Mouse (Mus musculus): ENCODE data around the gene Tmem144. TPM values are rescaled to one million over a fixed set of nuclear protein-coding genes. Genes with fewer than 3 reads are reported as not detected.

The Tmem144 gene
- polyA plus RNA-seq, 1 experiment = not detected

DNA sequence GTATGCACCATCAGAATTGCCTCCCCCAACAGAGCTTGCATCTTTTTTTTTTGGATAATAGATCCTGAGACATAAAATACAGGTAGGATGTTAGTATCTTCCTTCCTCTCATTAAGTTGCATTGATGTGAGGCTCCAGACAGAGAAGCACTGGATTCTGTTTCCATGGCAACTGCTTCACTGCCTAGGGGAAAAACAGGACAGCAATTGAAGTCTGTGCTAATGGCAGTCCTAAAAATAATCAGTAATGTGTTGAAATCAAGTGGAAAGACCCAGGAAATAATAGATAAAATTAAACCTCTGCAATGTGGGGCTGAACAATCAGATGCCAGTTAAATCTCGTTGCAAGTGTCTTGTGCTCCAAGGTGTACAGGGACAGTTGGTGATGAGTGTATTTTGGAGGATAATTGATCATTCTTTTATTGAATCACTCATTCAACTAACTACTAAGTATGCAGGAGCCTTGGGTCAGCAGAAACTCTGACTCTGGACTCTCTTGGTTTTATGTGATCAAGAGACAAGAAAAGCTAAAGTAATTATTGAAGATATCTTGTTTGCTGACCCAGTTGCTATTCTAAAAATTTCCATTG, 14.6 kb upstream of the Tmem144 start:
- Histone ChIP-seq H3K4me1 (peaks cover 6% of the 10 kb centered on the region; the same call in 1 of the 2 replicates), H3K4me3 (replicated peaks) (no peak overlapping the region), H3K36me3 (replicated peaks; ENCODE audit: low read length) (no peaks in the 10 kb centered on the region), H3K27me3 (replicated peaks) (peaks cover 9% of the 10 kb centered on the region), H3K9me3 (peaks cover 5% of the 10 kb centered on the region)
- TF ChIP-seq GATA1 (IDR thresholded peaks at IDR 0.05; ENCODE audit: borderline replicate concordance, low read length) = no peak
- no peak for TF ChIP-seq FLI1 (IDR thresholded peaks at IDR 0.05; ENCODE audit: low read length)

DNA sequence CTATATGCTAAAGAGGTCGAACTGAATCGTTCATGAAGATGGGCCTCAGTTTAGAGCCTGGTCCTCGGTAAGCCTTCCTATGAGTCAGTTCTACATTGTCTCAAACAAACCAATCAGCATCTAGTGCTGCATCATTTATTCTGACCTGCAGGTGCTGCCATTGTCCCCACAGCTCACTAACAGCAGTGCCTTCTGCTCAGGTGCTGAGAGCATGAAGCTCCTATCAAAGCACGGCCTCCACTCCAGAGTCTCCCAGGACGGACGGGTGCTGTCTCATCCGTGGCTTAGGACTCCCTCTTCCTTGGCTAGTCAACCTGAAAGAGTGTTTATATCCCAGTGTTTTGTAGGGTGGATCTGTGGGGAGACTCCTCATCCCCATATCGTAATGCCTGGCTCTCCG, 14.0 kb upstream of the Tmem144 start:
- TF ChIP-seq FLI1 (IDR thresholded peaks at IDR 0.05; ENCODE audit: low read length) (no peak), GATA1 (IDR thresholded peaks at IDR 0.05; ENCODE audit: borderline replicate concordance, low read length) (no peak)
- H3K4me1 ChIP-seq = peaks cover 2% of the 10 kb centered on the region; the same call in 1 of the 2 replicates

DNA sequence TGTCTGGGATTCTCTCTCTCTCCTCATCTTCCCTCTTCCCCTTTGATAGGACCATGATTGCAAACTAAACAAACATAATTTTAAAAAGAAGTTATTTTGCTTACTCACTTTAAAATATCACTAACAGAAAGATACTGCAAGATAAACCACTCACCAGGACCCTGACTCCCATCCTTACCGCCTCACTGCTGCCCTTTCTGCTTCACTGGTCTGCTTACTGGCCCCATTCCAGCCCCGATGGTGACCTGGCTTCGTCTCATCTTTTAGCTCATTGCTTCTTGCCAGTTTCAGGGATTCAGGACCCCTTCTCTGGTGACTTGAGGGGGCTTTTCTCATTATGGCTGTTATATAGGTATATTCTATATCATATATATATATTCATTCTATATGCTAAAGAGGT, 13.5 kb upstream of the Tmem144 start:
- Histone ChIP-seq H3K27me3 (replicated peaks) (peaks cover 7% of the 10 kb centered on the region), H3K36me3 (replicated peaks; ENCODE audit: low read length) (no peaks in the 10 kb centered on the region)

More for the DNA sequence above, 14.0 kb upstream of the Tmem144 start:
- peaks cover 9% of the 10 kb centered on the region for H3K27me3 ChIP-seq (replicated peaks)
- no peaks in the 10 kb centered on the region for H3K36me3 ChIP-seq (replicated peaks; ENCODE audit: low read length)
- peaks cover 5% of the 10 kb centered on the region for H3K9me3 ChIP-seq
- H3K4me3 ChIP-seq (replicated peaks) = peak overlapping the region; percentile 10

DNA sequence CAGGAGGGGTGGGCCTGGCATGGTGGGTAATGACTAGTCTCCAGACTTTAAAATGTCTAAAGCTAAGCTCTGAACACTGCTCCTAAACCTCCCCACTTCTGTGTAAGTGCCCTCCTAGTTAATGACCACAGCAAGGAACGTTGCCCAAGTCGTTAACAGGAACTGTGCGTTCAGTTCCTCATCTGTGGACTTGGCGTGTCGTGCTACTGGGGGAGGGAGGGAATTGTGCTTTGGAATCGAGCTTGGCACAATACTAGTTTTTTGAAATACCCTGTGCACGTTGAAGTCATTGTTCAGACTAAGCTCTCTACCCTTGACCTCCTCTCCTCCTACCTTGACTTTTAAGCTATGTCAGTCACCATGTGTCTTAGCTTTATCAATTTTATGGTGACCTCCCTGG, 12.3 kb upstream of the Tmem144 start:
- Histone ChIP-seq H3K36me3 (replicated peaks; ENCODE audit: low read length) (no peaks in the 10 kb centered on the region), H3K4me3 (replicated peaks) (no peak overlapping the region), H3K9me3 (peaks cover 8% of the 10 kb centered on the region), H3K4me1 (no peaks in the 10 kb centered on the region; the same call in 1 of the 2 replicates), H3K27me3 (replicated peaks) (peaks cover 7% of the 10 kb centered on the region)
- TF ChIP-seq FLI1 (IDR thresholded peaks at IDR 0.05; ENCODE audit: low read length) (no peak), GATA1 (IDR thresholded peaks at IDR 0.05; ENCODE audit: borderline replicate concordance, low read length) (no peak)

More for the DNA sequence above, 13.5 kb upstream of the Tmem144 start:
- H3K4me3 ChIP-seq (replicated peaks) = no peak overlapping the region
- peaks cover 5% of the 10 kb centered on the region for H3K9me3 ChIP-seq
- TF ChIP-seq GATA1 (IDR thresholded peaks at IDR 0.05; ENCODE audit: borderline replicate concordance, low read length) = no peak
- no peak for TF ChIP-seq FLI1 (IDR thresholded peaks at IDR 0.05; ENCODE audit: low read length)
- H3K4me1 ChIP-seq = no peaks in the 10 kb centered on the region; the same call in 1 of the 2 replicates

DNA sequence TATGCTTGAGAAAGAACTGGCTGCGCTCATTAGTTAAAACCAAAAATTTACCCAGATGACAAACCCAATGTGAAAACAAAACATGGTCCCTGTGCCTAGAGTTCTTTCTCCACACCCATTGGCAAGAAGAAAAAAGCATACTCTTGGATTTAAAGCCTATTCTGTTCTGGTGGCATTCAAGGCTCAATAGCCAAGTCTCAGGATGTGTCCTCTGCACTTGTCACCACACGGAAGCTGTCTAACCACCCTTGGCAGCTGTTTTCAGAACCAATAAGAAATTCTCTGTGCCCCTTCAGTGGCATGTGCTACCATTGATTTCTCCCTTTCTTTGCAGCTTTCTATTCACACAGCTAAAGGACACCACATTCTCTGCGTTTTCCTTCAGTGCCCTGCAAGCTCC, 5.6 kb upstream of the Tmem144 start:
- Histone ChIP-seq H3K27me3 (replicated peaks) (peaks cover 4% of the 10 kb centered on the region), H3K4me1 (peaks cover 23% of the 10 kb centered on the region), H3K4me3 (replicated peaks) (no peak overlapping the region), H3K36me3 (replicated peaks; ENCODE audit: low read length) (no peaks in the 10 kb centered on the region), H3K9me3 (peaks cover 3% of the 10 kb centered on the region; the same call in 1 of the 2 replicates)
- TF ChIP-seq GATA1 (IDR thresholded peaks at IDR 0.05; ENCODE audit: borderline replicate concordance, low read length) = no peak
- no peak for TF ChIP-seq FLI1 (IDR thresholded peaks at IDR 0.05; ENCODE audit: low read length)

DNA sequence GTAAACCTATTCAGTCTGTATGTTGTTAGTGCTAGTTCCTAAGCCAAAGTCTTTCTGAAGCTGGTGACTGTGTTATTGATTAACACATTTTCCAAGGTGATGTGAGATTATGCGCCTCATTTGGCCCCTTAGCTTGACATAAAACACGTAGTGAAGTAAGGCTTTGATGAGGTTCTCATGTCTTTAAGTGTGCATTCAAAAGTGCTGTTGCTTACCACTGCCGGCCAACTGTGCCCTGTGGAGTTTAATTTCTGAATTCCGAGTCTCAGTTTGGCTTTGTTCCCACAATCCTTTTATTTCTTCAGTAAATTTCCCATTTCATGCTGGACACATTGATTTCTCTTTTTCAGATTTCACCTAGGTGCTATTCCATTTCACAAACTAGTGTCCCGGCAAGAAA, 5.2 kb upstream of the Tmem144 start:
- Histone ChIP-seq H3K4me3 (replicated peaks) (no peak overlapping the region), H3K9me3 (peaks cover 3% of the 10 kb centered on the region; the same call in 1 of the 2 replicates), H3K4me1 (peaks cover 25% of the 10 kb centered on the region), H3K36me3 (replicated peaks; ENCODE audit: low read length) (no peaks in the 10 kb centered on the region), H3K27me3 (replicated peaks) (peaks cover 2% of the 10 kb centered on the region)
- TF ChIP-seq FLI1 (IDR thresholded peaks at IDR 0.05; ENCODE audit: low read length) = no peak
- TF ChIP-seq GATA1 (IDR thresholded peaks at IDR 0.05; ENCODE audit: borderline replicate concordance, low read length) = no peak

DNA sequence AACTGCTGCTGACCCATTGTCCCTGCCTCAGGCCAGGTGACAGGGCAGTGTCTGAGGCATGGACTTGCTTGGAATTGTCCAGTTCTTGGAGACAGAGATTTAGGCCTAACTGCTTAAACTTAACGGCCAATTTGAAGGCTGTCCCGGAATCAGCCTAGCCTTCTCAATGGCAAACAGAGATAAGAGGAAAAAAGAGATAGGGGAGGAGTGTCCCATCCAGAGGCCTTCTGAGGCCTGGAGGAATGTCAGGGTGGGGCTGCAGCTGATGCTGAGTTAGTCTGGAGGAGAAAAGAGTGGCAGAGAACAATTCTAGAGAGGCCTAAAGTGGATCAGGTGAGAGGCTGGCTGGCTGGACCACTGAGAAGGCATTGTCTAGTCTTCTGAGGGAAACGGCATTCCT, 465 bp downstream of the Tmem144 start:
- Histone ChIP-seq H3K36me3 (replicated peaks; ENCODE audit: low read length) (no peaks in the 10 kb centered on the region), H3K4me3 (replicated peaks) (no peak overlapping the region), H3K9me3 (no peaks in the 10 kb centered on the region), H3K27me3 (replicated peaks) (peaks cover 2% of the 10 kb centered on the region), H3K4me1 (peaks cover 29% of the 10 kb centered on the region)
- no peak for TF ChIP-seq GATA1 (IDR thresholded peaks at IDR 0.05; ENCODE audit: borderline replicate concordance, low read length)
- TF ChIP-seq FLI1 (IDR thresholded peaks at IDR 0.05; ENCODE audit: low read length) = no peak

DNA sequence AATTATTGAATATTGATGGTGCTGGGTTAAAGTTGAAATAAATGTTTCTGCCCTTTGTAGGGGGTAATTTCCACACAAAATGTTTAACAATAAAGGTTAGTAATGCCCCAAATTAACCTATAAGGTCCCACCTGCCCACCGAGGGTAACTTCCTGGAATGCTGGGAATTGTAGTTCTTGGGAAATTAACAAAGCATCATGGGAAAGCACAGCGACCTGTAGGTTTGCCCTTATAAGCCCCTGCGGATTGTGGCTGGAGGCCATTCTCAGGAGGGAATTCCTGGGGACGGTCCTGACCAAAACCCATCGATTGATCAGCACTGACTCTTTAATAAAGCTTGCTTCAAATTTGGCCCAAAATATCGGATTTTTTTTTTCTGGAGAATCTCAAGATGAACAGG, 1.9 kb downstream of the Tmem144 start:
- H3K9me3 ChIP-seq = no peaks in the 10 kb centered on the region
- H3K36me3 ChIP-seq (replicated peaks; ENCODE audit: low read length) = no peaks in the 10 kb centered on the region
- H3K27me3 ChIP-seq (replicated peaks) = peaks cover 2% of the 10 kb centered on the region
- no peak overlapping the region for H3K4me3 ChIP-seq (replicated peaks)
- peaks cover 24% of the 10 kb centered on the region for H3K4me1 ChIP-seq
- TF ChIP-seq GATA1 (IDR thresholded peaks at IDR 0.05; ENCODE audit: borderline replicate concordance, low read length) (no peak), FLI1 (IDR thresholded peaks at IDR 0.05; ENCODE audit: low read length) (no peak)

DNA sequence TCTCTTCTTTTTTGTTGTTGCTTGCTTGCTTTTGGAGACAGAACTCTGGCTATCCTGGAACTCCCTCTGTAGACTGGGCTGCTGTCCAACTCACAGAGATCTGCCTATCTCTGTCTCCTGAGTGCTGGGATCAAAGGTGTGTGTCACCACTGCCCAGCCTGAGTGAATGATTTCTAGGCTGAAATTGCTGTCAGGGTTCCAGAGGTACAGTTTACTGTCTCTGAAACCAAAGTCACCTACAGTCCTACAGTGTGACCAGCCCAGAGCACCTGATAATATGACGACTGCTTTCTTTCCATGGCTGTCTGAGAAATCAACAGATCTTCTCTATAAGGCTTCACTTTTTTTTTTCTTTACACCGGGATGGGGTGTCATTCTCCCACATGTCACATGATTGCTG, 3.0 kb downstream of the Tmem144 start:
- TF ChIP-seq GATA1 (IDR thresholded peaks at IDR 0.05; ENCODE audit: borderline replicate concordance, low read length) (no peak), FLI1 (IDR thresholded peaks at IDR 0.05; ENCODE audit: low read length) (no peak)
- Histone ChIP-seq H3K27me3 (replicated peaks) (no peaks in the 10 kb centered on the region), H3K9me3 (no peaks in the 10 kb centered on the region), H3K4me1 (peaks cover 19% of the 10 kb centered on the region), H3K4me3 (replicated peaks) (no peak overlapping the region), H3K36me3 (replicated peaks; ENCODE audit: low read length) (no peaks in the 10 kb centered on the region)

DNA sequence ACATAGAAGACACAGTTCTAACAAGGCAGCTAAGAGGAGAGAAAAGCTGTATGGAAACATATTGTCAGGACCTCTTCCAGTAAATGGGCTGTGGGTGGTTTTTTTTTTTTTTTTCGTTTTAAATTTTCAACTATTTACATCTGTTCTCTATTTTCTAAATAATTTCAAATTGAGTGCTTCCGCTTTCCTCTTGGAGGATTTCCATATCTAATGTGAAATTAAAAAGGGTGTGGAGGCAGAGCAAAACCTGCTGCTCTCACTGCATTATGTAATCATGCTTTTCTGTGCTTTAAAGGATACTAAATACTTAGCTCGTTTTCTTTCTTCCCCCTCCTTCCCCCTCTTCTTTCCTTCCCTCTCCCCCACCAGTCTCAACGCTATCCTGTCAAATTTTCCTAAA, 3.7 kb downstream of the Tmem144 start:
- H3K4me3 ChIP-seq (replicated peaks) = no peak overlapping the region
- H3K27me3 ChIP-seq (replicated peaks) = no peaks in the 10 kb centered on the region
- no peaks in the 10 kb centered on the region for H3K36me3 ChIP-seq (replicated peaks; ENCODE audit: low read length)
- peaks cover 11% of the 10 kb centered on the region for H3K4me1 ChIP-seq
- no peak for TF ChIP-seq GATA1 (IDR thresholded peaks at IDR 0.05; ENCODE audit: borderline replicate concordance, low read length)
- TF ChIP-seq FLI1 (IDR thresholded peaks at IDR 0.05; ENCODE audit: low read length) = no peak
- no peaks in the 10 kb centered on the region for H3K9me3 ChIP-seq

All from megakaryocyte, embryonic 14.5 days (primary cell).